Mouse (Mus musculus): ENCODE measurements around the gene Mettl7b.

- no peak for TF ChIP-seq CTCF (IDR thresholded peaks at IDR 0.05; ENCODE audit: insufficient read depth, low read depth, low read length)
- no peak for TF ChIP-seq POLR2A (IDR thresholded peaks at IDR 0.05; ENCODE audit: insufficient read depth, low read depth, low read length)
Measured at GRCm38 (mm10) chr10:128908778-128909448, 51.9 kb downstream of the Mettl7b start.
